Mouse (Mus musculus) heart, embryonic 16.5 days (tissue): ENCODE results near the gene Fam205a1. TPM values are rescaled to one million over a fixed set of nuclear protein-coding genes. Genes with fewer than 3 reads are reported as not detected.
"Not testable (repeated sequence)": the region's sequence is repeated elsewhere in the genome, so short reads cannot be mapped to it uniquely, and the experiment has no call there.

Source experiments
- ATAC-seq: fragments of 200-750 bp; cut with Nextera tagmentation; replicated peaks from 2 replicates; pipeline ENCODE4 v1.8.0; 2017; ENCODE audit warnings: moderate number of reproducible peaks; ENCODE audit not compliant: insufficient read depth, low FRiP score; ENCODE audit errors: extremely low read depth
- H3K27ac ChIP-seq: fragments of 300-500 bp; sonication (generic); 2 replicates; pipeline ENCODE4 v1.5.1; 2014; ENCODE audit warnings: mild to moderate bottlenecking, low read length, control low read depth, moderate library complexity
- H3K27me3 ChIP-seq: fragments of 300-500 bp; sonication (generic); 2 replicates; pipeline ENCODE4 v1.6.1; 2014; ENCODE audit warnings: low read length, mixed read lengths; ENCODE audit not compliant: control insufficient read depth, insufficient read depth
- H3K36me3 ChIP-seq: fragments of 300-500 bp; sonication (generic); 2 replicates; pipeline ENCODE4 v1.6.1; 2014; ENCODE audit not compliant: control insufficient read depth, insufficient read depth
- H3K4me1 ChIP-seq: fragments of 300-500 bp; sonication (generic); 2 replicates; pipeline ENCODE4 v1.6.1; 2014; ENCODE audit warnings: low read length, mixed read lengths; ENCODE audit not compliant: control insufficient read depth, insufficient read depth
- H3K4me2 ChIP-seq: fragments of 300-500 bp; sonication (generic); 2 replicates; pipeline ENCODE4 v1.6.1; 2014; ENCODE audit warnings: low read depth, mild to moderate bottlenecking, control low read depth, low read length
- H3K4me3 ChIP-seq: fragments of 300-500 bp; sonication (generic); 2 replicates; pipeline ENCODE4 v1.5.1; 2014; ENCODE audit warnings: mild to moderate bottlenecking, control low read depth, low read length
- H3K9ac ChIP-seq: fragments of 300-500 bp; sonication (generic); 2 replicates; pipeline ENCODE4 v1.6.1; 2014; ENCODE audit warnings: low read length, control low read depth
- H3K9me3 ChIP-seq: fragments of 300-500 bp; sonication (generic); replicated peaks from 2 replicates; pipeline ENCODE4 v1.6.1; 2016; ENCODE audit warnings: low read length; ENCODE audit not compliant: control insufficient read depth
- WGBS: fragments of 180-500 bp; shearing (Covaris S2); extraction: QIAGEN DNeasy Blood & Tissue Kit; methylation state at CpG from one replicate; pipeline ENCODE4 v1.1.7; 2014; 5-methylcytosine and 5-hydroxymethylcytosine counted together
- polyA plus RNA-seq: library from polyadenylated mRNA; unstranded; fragments of >200 nt; fragmentation: Nextera tagmentation; extraction: Ambion mirVana; gene quantifications from 2 replicates; pipeline ENCODE4 v1.2.1, GENCODE M21; 2015

Fam205a1 gene
- polyA plus RNA-seq: 0.06 TPM in 1 of 2 replicates, not detected in the other

- H3K27ac ChIP-seq, H3K4me1 ChIP-seq, H3K4me2 ChIP-seq, H3K36me3 ChIP-seq, H3K4me3 ChIP-seq, H3K9me3 ChIP-seq, ATAC-seq, H3K9ac ChIP-seq, H3K27me3 ChIP-seq: not testable (repeated sequence)
- WGBS: 73% methylated on average over 1 of the region's 1 CpGs
These were observed at the start of gene Fam205a1 for GRCm38 (mm10) chr4:42853788-42854187. Gene Fam205a1, minus strand, starts transcription at chr4:42853888.

GRCm38 (mm10) chr4:42902730-42903129, 49.0 kb upstream of the Fam205a1 start:
- Histone ChIP-seq H3K9ac (no peak overlapping the region), H3K4me1 (no peaks in the 10 kb centered on the region), H3K4me2 (no peak overlapping the region), H3K27me3 (no peaks in the 10 kb centered on the region), H3K27ac (no peak overlapping the region), H3K4me3 (no peak overlapping the region), H3K36me3 (no peaks in the 10 kb centered on the region), H3K9me3 (no peaks in the 10 kb centered on the region)
- ATAC-seq: no peak
- WGBS: 69% methylated on average over 5 of the region's 5 CpGs

GRCm38 (mm10) chr4:42902174-42902573, 48.5 kb upstream of the Fam205a1 start:
- no peak overlapping the region for H3K9ac ChIP-seq
- H3K4me1 ChIP-seq: no peaks in the 10 kb centered on the region
- no peak overlapping the region for H3K27ac ChIP-seq
- no peaks in the 10 kb centered on the region for H3K27me3 ChIP-seq
- WGBS: 52% methylated on average over 9 of the region's 9 CpGs
- H3K9me3 ChIP-seq: no peaks in the 10 kb centered on the region
- no peaks in the 10 kb centered on the region for H3K36me3 ChIP-seq
- H3K4me3 ChIP-seq: no peak overlapping the region
- H3K4me2 ChIP-seq: no peak overlapping the region
- no peak for ATAC-seq

- no peaks in the 10 kb centered on the region for H3K27me3 ChIP-seq
- WGBS: 53% methylated on average over 5 of the region's 5 CpGs
- H3K4me3 ChIP-seq: no peak overlapping the region
- H3K36me3 ChIP-seq: no peaks in the 10 kb centered on the region
- no peaks in the 10 kb centered on the region for H3K4me1 ChIP-seq
- no peaks in the 10 kb centered on the region for H3K9me3 ChIP-seq
- no peak overlapping the region for H3K4me2 ChIP-seq
- ATAC-seq: no peak
- H3K9ac ChIP-seq: no peak overlapping the region
- no peak overlapping the region for H3K27ac ChIP-seq
These were observed 47.2 kb upstream of the Fam205a1 start for GRCm38 (mm10) chr4:42900878-42901277.

- ATAC-seq: no peak
- Histone ChIP-seq H3K9ac (no peak overlapping the region), H3K4me2 (no peak overlapping the region), H3K4me3 (no peak overlapping the region), H3K4me1 (no peaks in the 10 kb centered on the region), H3K36me3 (no peaks in the 10 kb centered on the region), H3K27ac (no peak overlapping the region), H3K9me3 (no peaks in the 10 kb centered on the region), H3K27me3 (no peaks in the 10 kb centered on the region)
- WGBS: 37% methylated on average over 3 of the region's 3 CpGs
These were observed 45.2 kb upstream of the Fam205a1 start for GRCm38 (mm10) chr4:42898914-42899313.

- no peaks in the 10 kb centered on the region for H3K4me1 ChIP-seq
- 77% methylated on average over 7 of the region's 7 CpGs for WGBS
- no peaks in the 10 kb centered on the region for H3K27me3 ChIP-seq
- H3K4me2 ChIP-seq: no peak overlapping the region
- no peaks in the 10 kb centered on the region for H3K9me3 ChIP-seq
- no peak overlapping the region for H3K9ac ChIP-seq
- no peak overlapping the region for H3K4me3 ChIP-seq
- ATAC-seq: no peak
- H3K27ac ChIP-seq: no peak overlapping the region
- H3K36me3 ChIP-seq: no peaks in the 10 kb centered on the region
These were observed 41.4 kb upstream of the Fam205a1 start for GRCm38 (mm10) chr4:42895118-42895517.

- H3K27ac ChIP-seq: no peak overlapping the region
- ATAC-seq: no peak
- no peaks in the 10 kb centered on the region for H3K36me3 ChIP-seq
- H3K4me1 ChIP-seq: no peaks in the 10 kb centered on the region
- H3K9me3 ChIP-seq: no peaks in the 10 kb centered on the region
- 71% methylated on average over 7 of the region's 7 CpGs for WGBS
- H3K9ac ChIP-seq: no peak overlapping the region
- H3K27me3 ChIP-seq: no peaks in the 10 kb centered on the region
- H3K4me2 ChIP-seq: no peak overlapping the region
- no peak overlapping the region for H3K4me3 ChIP-seq
These were observed 37.5 kb upstream of the Fam205a1 start for GRCm38 (mm10) chr4:42891176-42891575.

GRCm38 (mm10) chr4:42888806-42889205, 35.1 kb upstream of the Fam205a1 start:
- WGBS: 89% methylated on average over 6 of the region's 6 CpGs
- no peaks in the 10 kb centered on the region for H3K9me3 ChIP-seq
- ATAC-seq: no peak
- no peak overlapping the region for H3K4me2 ChIP-seq
- no peaks in the 10 kb centered on the region for H3K4me1 ChIP-seq
- no peaks in the 10 kb centered on the region for H3K27me3 ChIP-seq
- H3K27ac ChIP-seq: no peak overlapping the region
- H3K4me3 ChIP-seq: no peak overlapping the region
- no peak overlapping the region for H3K9ac ChIP-seq
- no peaks in the 10 kb centered on the region for H3K36me3 ChIP-seq

- no peak for ATAC-seq
- Histone ChIP-seq H3K4me2 (no peak overlapping the region), H3K27ac (no peak overlapping the region), H3K4me1 (no peaks in the 10 kb centered on the region), H3K9ac (no peak overlapping the region), H3K36me3 (no peaks in the 10 kb centered on the region), H3K27me3 (no peaks in the 10 kb centered on the region), H3K4me3 (no peak overlapping the region), H3K9me3 (no peaks in the 10 kb centered on the region)
- WGBS: 86% methylated on average over 6 of the region's 6 CpGs
These were observed 33.2 kb upstream of the Fam205a1 start for GRCm38 (mm10) chr4:42886926-42887325.

GRCm38 (mm10) chr4:42880677-42880948, 26.9 kb upstream of the Fam205a1 start:
- Histone ChIP-seq H3K9ac (no peak overlapping the region), H3K27ac (no peak overlapping the region), H3K4me1 (0 out of 2 replicates have a peak, but pooled peaks cover 2% of the 10 kb centered on the region), H3K4me3 (no peak overlapping the region), H3K4me2 (no peak overlapping the region), H3K36me3 (no peaks in the 10 kb centered on the region), H3K27me3 (no peaks in the 10 kb centered on the region), H3K9me3 (no peaks in the 10 kb centered on the region)
- no peak for ATAC-seq
- 56% methylated on average over 1 of the region's 1 CpGs for WGBS
